Mouse (Mus musculus): ENCODE results near the gene Stx2. TPM values are rescaled to one million over a fixed set of nuclear protein-coding genes. Genes with fewer than 3 reads are reported as not detected.
"Not testable (repeated sequence)": the region's sequence is repeated elsewhere in the genome, so short reads cannot be mapped to it uniquely, and the experiment has no call there.

Gene Stx2
- polyA plus RNA-seq, 1 experiment: 21.1 TPM

GRCm38 (mm10) chr5:128971298-128971697, 37.1 kb downstream of the Stx2 start:
- H3K4me2 ChIP-seq (ENCODE audit: low read depth): peak overlapping the region; percentile 10
- TF ChIP-seq TCF12 (IDR thresholded peaks at IDR 0.05; ENCODE audit: insufficient read depth, poor library complexity, severe bottlenecking) (no peak), CEBPB (IDR thresholded peaks at IDR 0.05; ENCODE audit: insufficient read depth, poor library complexity, severe bottlenecking) (no peak), USF1 (IDR thresholded peaks at IDR 0.05; ENCODE audit: low read depth) (no peak), POLR2AphosphoS2 (IDR thresholded peaks at IDR 0.05; ENCODE audit: insufficient read length, low read depth) (no peak), E2F4 (IDR thresholded peaks at IDR 0.05; ENCODE audit: insufficient read depth) (no peak), MYOD1 (IDR thresholded peaks at IDR 0.05; ENCODE audit: control insufficient read depth in 1 of 3, insufficient read length in 2 of 3, low read depth in 2 of 3) (no peak), POLR2A (IDR thresholded peaks at IDR 0.05; ENCODE audit: insufficient read length, low read depth) (no peak), REST (IDR thresholded peaks at IDR 0.05; ENCODE audit: insufficient read depth, insufficient read length) (no peak), SRF (IDR thresholded peaks at IDR 0.05; ENCODE audit: control insufficient read depth, insufficient read length, low read depth) (no peak), MYOG (IDR thresholded peaks at IDR 0.05; ENCODE audit: control insufficient read depth in 1 of 3, insufficient read depth in 1 of 3, insufficient read length in 2 of 3, low read depth in 2 of 3) (no peak)
- peaks cover 6% of the 10 kb centered on the region for H3K27me3 ChIP-seq (ENCODE audit: control insufficient read depth, insufficient read depth, insufficient read length)
- H3ac ChIP-seq (ENCODE audit: control insufficient read depth, insufficient read length): no peak overlapping the region
- H3K36me3 ChIP-seq (ENCODE audit: control insufficient read depth, insufficient read depth): no peaks in the 10 kb centered on the region
- no peaks in the 10 kb centered on the region for H3K79me2 ChIP-seq (ENCODE audit: control insufficient read depth, insufficient read depth)
- no peak overlapping the region for H3K4me3 ChIP-seq

GRCm38 (mm10) chr5:128970878-128971277, 37.5 kb downstream of the Stx2 start:
- Histone ChIP-seq H3K4me2 (ENCODE audit: low read depth) (peak overlapping the region; percentile 10), H3K79me2 (ENCODE audit: control insufficient read depth, insufficient read depth) (no peaks in the 10 kb centered on the region), H3K4me3 (no peak overlapping the region), H3ac (ENCODE audit: control insufficient read depth, insufficient read length) (no peak overlapping the region), H3K27me3 (ENCODE audit: control insufficient read depth, insufficient read depth, insufficient read length) (peaks cover 6% of the 10 kb centered on the region), H3K36me3 (ENCODE audit: control insufficient read depth, insufficient read depth) (no peaks in the 10 kb centered on the region)
- TF ChIP-seq CEBPB (IDR thresholded peaks at IDR 0.05; ENCODE audit: insufficient read depth, poor library complexity, severe bottlenecking) (no peak), POLR2AphosphoS2 (IDR thresholded peaks at IDR 0.05; ENCODE audit: insufficient read length, low read depth) (no peak), REST (IDR thresholded peaks at IDR 0.05; ENCODE audit: insufficient read depth, insufficient read length) (no peak), E2F4 (IDR thresholded peaks at IDR 0.05; ENCODE audit: insufficient read depth) (no peak)

GRCm38 (mm10) chr5:128964353-128964752, 44.0 kb downstream of the Stx2 start:
- Histone ChIP-seq H3ac (ENCODE audit: control insufficient read depth, insufficient read length) (no peak overlapping the region), H3K79me2 (ENCODE audit: control insufficient read depth, insufficient read depth) (no peaks in the 10 kb centered on the region), H3K4me2 (ENCODE audit: low read depth) (no peak overlapping the region), H3K4me3 (no peak overlapping the region), H3K27me3 (ENCODE audit: control insufficient read depth, insufficient read depth, insufficient read length) (no peaks in the 10 kb centered on the region), H3K36me3 (ENCODE audit: control insufficient read depth, insufficient read depth) (no peaks in the 10 kb centered on the region)
- TF ChIP-seq SRF (IDR thresholded peaks at IDR 0.05; ENCODE audit: control insufficient read depth, insufficient read length, low read depth): no peak

GRCm38 (mm10) chr5:128958916-128959315, 49.5 kb downstream of the Stx2 start:
- no peaks in the 10 kb centered on the region for H3K27me3 ChIP-seq (ENCODE audit: control insufficient read depth, insufficient read depth, insufficient read length)
- no peaks in the 10 kb centered on the region for H3K79me2 ChIP-seq (ENCODE audit: control insufficient read depth, insufficient read depth)
- no peak overlapping the region for H3K4me3 ChIP-seq
- TF ChIP-seq POLR2AphosphoS2 (IDR thresholded peaks at IDR 0.05; ENCODE audit: insufficient read length, low read depth): no peak
- no peak for TF ChIP-seq USF1 (IDR thresholded peaks at IDR 0.05; ENCODE audit: low read depth)
- TF ChIP-seq TCF3 (IDR thresholded peaks at IDR 0.05; ENCODE audit: insufficient read length, low read depth): no peak
- TF ChIP-seq TCF12 (IDR thresholded peaks at IDR 0.05; ENCODE audit: insufficient read depth, poor library complexity, severe bottlenecking): no peak
- no peak for TF ChIP-seq POLR2A (IDR thresholded peaks at IDR 0.05; ENCODE audit: insufficient read length, low read depth)
- TF ChIP-seq MYOG (IDR thresholded peaks at IDR 0.05; ENCODE audit: control insufficient read depth in 1 of 3, insufficient read depth in 1 of 3, insufficient read length in 2 of 3, low read depth in 2 of 3): no peak
- TF ChIP-seq E2F4 (IDR thresholded peaks at IDR 0.05; ENCODE audit: insufficient read depth): no peak
- no peak for TF ChIP-seq REST (IDR thresholded peaks at IDR 0.05; ENCODE audit: insufficient read depth, insufficient read length)
- TF ChIP-seq CEBPB (IDR thresholded peaks at IDR 0.05; ENCODE audit: insufficient read depth, poor library complexity, severe bottlenecking): no peak
- TF ChIP-seq MAX (IDR thresholded peaks at IDR 0.05; ENCODE audit: low read depth): no peak
- TF ChIP-seq MYOD1 (IDR thresholded peaks at IDR 0.05; ENCODE audit: control insufficient read depth in 1 of 3, insufficient read length in 2 of 3, low read depth in 2 of 3): no peak
- no peak for TF ChIP-seq SRF (IDR thresholded peaks at IDR 0.05; ENCODE audit: control insufficient read depth, insufficient read length, low read depth)
- no peaks in the 10 kb centered on the region for H3K36me3 ChIP-seq (ENCODE audit: control insufficient read depth, insufficient read depth)
- H3ac ChIP-seq (ENCODE audit: control insufficient read depth, insufficient read length): no peak overlapping the region
- H3K4me2 ChIP-seq (ENCODE audit: low read depth): no peak overlapping the region

GRCm38 (mm10) chr5:128954371-128954770, 54.0 kb downstream of the Stx2 start:
- H3K4me2 ChIP-seq (ENCODE audit: low read depth): not testable (repeated sequence)

More at GRCm38 (mm10) chr5:128954371-128954770, 54.0 kb downstream of the Stx2 start:
- H3K79me2 ChIP-seq (ENCODE audit: control insufficient read depth, insufficient read depth); H3K4me3 ChIP-seq; H3K36me3 ChIP-seq (ENCODE audit: control insufficient read depth, insufficient read depth); H3ac ChIP-seq (ENCODE audit: control insufficient read depth, insufficient read length); H3K27me3 ChIP-seq (ENCODE audit: control insufficient read depth, insufficient read depth, insufficient read length): not testable (repeated sequence)

Measured in myocyte (in vitro differentiated cells).